Mouse (Mus musculus) adrenal gland, adult 18-20 months (tissue): ENCODE data around the gene Masp1. TPM values are rescaled to one million over a fixed set of nuclear protein-coding genes. Genes with fewer than 3 reads are reported as not detected.

Experiments used
- DNase-seq, 2 experiments: peaks; one replicate each; pipeline ENCODE4 v3.0.0; 2021 to 2022; ENCODE audit warnings: low spot score in 2 of 2
- long read RNA-seq, 2 experiments: library from polyadenylated mRNA; stranded (forward); transcript quantifications; one replicate each; pipeline ENCODE4 v2.0.0; 2021
- total RNA-seq, 2 experiments: library from RNA; stranded (reverse); gene quantifications; 1 replicate in 1 of 2; 2 replicates in 1 of 2; pipeline ENCODE4 v1.2.3; 2021

The Masp1 gene
- 100 to 1,000 TPM in 1 of 2 experiments, 1 to 10 TPM in 1; 3.3 to 158 TPM for total RNA-seq
- long read RNA-seq, experiment 1, partial matches to known transcripts: 1 of 4 reads
- long read RNA-seq, experiment 1, other reads (novel, unspliced or antisense): 0 of 4 reads
- long read RNA-seq, experiment 2, transcript Masp1-203 (11 exons, 3,786 nt): major isoform, 8 of 41 reads
- long read RNA-seq, experiment 2, partial matches to known transcripts: 30 of 41 reads
- long read RNA-seq, experiment 2, other reads (novel, unspliced or antisense): 2 of 41 reads

DNA sequence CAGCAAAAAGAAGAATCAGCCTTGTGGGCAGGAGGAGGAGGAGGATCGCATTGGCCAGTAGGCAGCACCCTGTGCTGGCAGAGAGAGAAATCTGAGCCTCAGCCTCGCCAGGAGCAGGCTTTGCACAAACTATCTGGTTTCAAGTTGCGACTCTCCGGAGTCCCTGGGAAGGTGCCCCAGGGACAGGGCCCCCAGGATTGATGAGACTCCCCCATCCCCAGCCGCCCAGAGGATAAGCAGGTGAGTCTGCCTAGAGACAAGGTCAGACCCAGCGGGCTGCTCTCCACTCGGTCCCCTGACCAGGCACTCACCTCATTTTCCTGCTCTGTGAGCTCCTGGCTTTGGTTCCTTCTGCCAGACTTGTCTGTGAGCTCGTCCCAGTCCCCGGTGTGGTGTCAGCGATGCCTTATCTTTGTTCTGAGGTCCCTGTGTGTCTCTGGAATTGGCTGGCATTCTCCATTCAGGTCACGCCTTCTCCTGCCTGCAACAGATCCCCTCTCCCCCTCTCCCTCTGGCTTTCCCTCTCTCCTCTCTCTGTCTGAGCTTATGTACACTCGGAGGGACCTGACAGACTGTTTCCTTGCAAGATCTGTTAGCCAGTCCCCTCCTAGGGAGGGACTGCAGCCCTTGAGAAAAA is at the start of gene Masp1, which contains the start of gene Rtp4:
Masp1 (minus strand) TSS at position 581 of the 637 bp plus-strand sequence.
Rtp4 (plus strand) TSS at position 57 of the 637 bp plus-strand sequence.
- DNase-seq: peak in 1 of 2 experiments; percentile 50

- DNase-seq: no peak
These were observed 47.8 kb upstream of the Masp1 start for GRCm38 (mm10) chr16:23568369-23568958.

- DNase-seq: no peak
These were observed 37.1 kb upstream of the Masp1 start for GRCm38 (mm10) chr16:23557669-23558068.

DNA sequence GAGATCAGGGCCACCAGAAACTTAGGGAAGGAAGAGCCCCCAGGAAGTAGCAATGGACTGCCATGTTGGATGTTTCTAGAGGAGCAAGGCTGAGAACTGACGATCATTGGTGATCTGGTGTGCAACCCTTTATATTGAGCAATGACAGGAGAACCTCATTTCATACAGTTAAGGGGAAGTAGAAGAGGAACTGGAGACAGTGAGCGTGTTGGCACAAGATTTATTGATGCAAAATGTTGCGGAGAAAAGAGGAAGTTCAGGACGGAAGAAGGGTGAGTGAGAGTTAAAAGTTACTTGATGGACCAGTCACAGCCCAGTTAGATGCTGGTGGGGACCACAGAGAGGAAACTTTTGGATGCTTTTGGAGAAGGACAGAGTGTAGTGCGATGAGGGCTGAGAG is 36.6 kb upstream of the Masp1 start:
- no peak for DNase-seq

DNA sequence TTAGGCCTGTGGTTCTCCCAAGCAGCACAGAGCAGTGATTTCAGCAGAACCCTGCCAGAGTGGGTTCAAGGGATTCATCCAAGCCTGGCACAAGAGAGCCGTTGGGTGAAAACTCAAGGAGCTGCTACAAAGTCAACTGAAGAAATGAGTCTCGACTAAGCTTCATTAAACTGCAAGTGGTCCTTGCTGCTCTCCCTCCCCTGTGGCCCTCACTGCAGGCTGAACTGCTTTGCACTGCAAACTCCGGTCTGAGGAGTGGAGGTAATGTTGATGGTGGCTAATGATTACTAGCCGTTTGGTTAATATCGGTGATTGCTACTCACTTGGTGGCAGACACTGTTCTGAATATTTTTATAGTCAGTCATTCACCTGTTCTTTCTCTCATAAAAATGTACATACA is 34.1 kb upstream of the Masp1 start:
- no peak for DNase-seq

GRCm38 (mm10) chr16:23550981-23551582 is 30.5 kb upstream of the Masp1 start:
- no peak for DNase-seq

DNA sequence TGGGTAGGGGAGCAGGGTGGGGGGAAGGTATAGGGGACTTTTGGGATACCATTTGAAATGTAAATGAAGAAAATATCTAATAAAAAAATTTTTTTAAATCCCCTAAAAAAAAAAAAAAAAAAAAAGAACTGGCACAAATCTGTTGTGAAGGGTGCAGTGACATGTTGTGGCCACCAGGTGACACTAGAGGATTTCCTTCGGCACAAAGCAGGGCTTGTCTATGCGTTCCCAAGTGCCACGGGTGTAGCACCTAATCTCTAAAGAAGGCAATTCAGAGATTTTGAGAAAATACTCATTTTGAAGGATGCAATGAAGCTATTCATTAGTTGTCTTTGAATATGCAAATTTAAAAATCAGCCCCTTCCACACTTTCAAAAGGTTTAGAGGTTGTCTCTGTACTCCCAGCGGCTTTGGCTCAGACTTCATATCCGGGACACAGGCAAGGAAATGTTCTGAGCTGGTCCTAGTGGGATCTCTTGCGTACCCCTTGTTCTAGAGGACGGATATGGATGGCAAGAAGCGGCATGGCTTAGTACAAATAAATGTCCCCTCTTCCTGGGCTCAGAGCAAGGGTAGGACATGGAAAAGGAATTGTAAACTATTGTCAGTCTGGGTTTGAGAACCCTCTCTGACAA is 29.8 kb upstream of the Masp1 start:
- peak; percentile 44 for DNase-seq

GRCm38 (mm10) chr16:23547783-23548182 is 27.2 kb upstream of the Masp1 start:
- DNase-seq: no peak

DNA sequence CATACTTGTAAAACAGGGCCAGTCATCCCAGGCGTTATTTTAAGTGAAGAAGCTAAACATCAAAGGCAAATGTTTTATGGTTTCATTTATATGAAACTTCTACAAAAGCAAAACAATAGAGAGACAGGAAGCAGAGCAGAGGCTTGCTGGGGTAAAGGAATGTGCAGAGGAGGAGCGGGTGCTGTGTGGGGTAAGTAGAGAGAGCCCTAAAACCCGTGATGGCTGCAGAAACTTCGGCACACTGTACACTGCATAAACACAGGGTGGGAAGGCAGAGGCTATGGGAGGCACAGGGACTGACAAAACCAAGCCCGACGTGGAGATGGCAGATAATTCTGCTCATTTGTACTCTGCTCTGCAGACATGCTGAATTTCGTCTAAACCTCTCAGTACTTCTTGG is 23.7 kb upstream of the Masp1 start:
- DNase-seq: no peak

- no peak for DNase-seq
These were observed 22.3 kb upstream of the Masp1 start for GRCm38 (mm10) chr16:23542866-23543265.

DNA sequence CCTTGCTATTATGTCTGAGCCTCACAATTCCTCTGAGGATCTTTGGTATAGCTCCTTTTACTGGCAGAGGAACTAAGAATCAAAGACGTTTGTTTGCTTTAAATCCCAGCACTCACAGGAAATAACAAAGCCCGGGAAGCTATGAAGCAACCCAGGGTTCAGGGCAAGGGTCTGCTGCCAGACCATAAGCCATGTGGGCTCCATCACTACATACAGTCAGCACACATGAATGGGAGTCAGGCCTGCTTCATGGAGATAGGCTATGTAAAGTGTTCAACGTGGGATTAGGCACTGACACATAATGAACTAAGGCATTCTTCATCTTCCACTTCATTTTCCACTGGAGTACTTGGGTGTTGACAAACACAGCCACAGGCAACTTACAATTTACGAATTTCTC is 20.4 kb upstream of the Masp1 start:
- DNase-seq: no peak

- no peak for DNase-seq
These were observed 13.1 kb upstream of the Masp1 start for GRCm38 (mm10) chr16:23533707-23534106.

DNA sequence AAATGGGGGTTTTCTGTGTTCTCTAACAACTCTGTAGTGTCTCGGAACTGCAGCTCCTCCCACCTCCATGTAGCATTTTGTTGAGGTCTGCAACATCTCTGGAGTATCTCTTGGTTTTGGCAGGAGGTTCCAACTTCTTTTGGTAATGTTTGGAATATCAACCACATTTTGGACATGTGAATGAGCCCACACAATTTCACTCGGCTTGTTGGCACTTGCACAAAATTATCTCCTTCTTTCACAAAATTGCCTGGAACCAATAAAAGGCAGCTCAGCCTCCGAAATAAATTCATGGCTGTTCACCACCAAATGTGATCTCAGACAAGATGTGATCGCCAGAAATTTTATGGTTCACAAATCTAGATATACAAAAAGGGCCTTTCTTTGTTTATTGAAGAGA is 8.6 kb upstream of the Masp1 start:
- no peak for DNase-seq

GRCm38 (mm10) chr16:23522081-23522480 is 1.5 kb upstream of the Masp1 start:
- no peak for DNase-seq

GRCm38 (mm10) chr16:23521092-23521491 is 477 bp upstream of the Masp1 start:
- DNase-seq: no peak

GRCm38 (mm10) chr16:23519771-23520170 is 844 bp downstream of the Masp1 start:
- DNase-seq: no peak

GRCm38 (mm10) chr16:23518567-23519369 is 1.8 kb downstream of the Masp1 start:
- peak in 1 of 2 experiments; percentile 33 for DNase-seq

- DNase-seq: no peak
These were observed 2.7 kb downstream of the Masp1 start for GRCm38 (mm10) chr16:23517754-23518566.

DNA sequence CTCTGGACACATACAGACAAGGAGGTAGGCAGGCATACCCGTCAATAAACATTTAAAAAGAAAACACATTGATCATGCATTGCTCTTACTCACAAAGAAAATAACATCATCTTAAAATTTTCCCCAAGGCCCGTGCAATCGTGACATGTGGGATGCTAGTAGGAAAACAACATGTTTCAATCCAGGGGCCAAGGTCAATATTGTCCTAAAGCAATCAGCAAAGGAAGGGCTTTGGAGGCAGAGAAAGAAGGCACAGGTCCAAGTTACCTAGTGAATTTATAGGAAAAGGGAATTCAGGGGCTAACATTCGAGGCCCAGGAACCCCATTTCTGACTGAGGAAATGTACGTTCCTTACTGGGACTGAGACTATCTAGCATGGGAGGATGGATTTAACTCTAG is 3.4 kb downstream of the Masp1 start:
- no peak for DNase-seq

- no peak for DNase-seq
These were observed 4.0 kb downstream of the Masp1 start for GRCm38 (mm10) chr16:23516606-23517005.
